Mouse (Mus musculus): ENCODE measurements around the gene H3f3b. TPM values are rescaled to one million over a fixed set of nuclear protein-coding genes. Genes with fewer than 3 reads are reported as not detected.

Gene H3f3b
- polyA plus RNA-seq, 1 experiment from 2014 or later, result 1,618 TPM

- Histone ChIP-seq H3K27ac (no peak overlapping the region), H3K4me3 (replicated peaks) (no peak overlapping the region), H3K27me3 (replicated peaks) (no peaks in the 10 kb centered on the region), H3K4me2 (replicated peaks) (no peak overlapping the region), H3K36me3 (no peaks in the 10 kb centered on the region), H3K4me1 (replicated peaks) (no peaks in the 10 kb centered on the region), H3K9me3 (no peaks in the 10 kb centered on the region), H3K9ac (no peak overlapping the region)
- WGBS, result 88% methylated on average over 15 of the region's 15 CpGs
- ATAC-seq, result no peak
These were observed 45.3 kb downstream of the H3f3b start for GRCm38 (mm10) chr11:115982472-115982871.

DNA sequence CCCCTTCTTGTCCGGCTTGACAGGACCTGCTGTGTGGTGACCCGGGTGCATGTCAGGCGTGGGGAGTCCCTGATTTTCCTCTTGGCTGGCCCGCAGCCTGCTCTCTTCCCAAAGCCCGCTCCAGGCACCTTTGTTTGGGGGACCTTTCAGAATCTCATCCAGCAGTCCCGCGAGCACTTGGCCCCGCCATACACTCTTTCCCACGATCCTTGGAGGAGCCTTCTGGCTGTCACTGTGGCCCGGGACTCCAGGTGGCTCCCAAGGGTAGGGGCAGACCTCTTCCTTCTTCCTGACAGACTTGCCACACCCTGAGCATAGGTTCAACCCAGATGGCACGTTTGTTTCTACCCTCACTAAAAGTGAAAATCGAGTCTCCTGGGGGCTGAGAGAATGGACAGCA lies 52.2 kb downstream of the H3f3b start:
- peak overlapping the region; percentile 42; the same call in 1 of the 2 replicates for H3K27ac ChIP-seq
- peak overlapping the region; percentile 76 for H3K4me2 ChIP-seq (replicated peaks)
- WGBS, result 41% methylated on average over 12 of the region's 12 CpGs
- peak overlapping the region; percentile 54 for H3K9ac ChIP-seq
- no peaks in the 10 kb centered on the region for H3K36me3 ChIP-seq
- no peaks in the 10 kb centered on the region for H3K9me3 ChIP-seq
- no peak for ATAC-seq
- peaks cover 15% of the 10 kb centered on the region for H3K4me1 ChIP-seq (replicated peaks)
- peaks cover 18% of the 10 kb centered on the region; the same call in 1 of the 2 replicates for H3K27me3 ChIP-seq (replicated peaks)
- H3K4me3 ChIP-seq (replicated peaks), result peak overlapping the region; percentile 52

GRCm38 (mm10) chr11:115975083-115975420 lies 52.7 kb downstream of the H3f3b start:
- Histone ChIP-seq H3K27ac (peak overlapping the region; percentile 42), H3K36me3 (no peaks in the 10 kb centered on the region), H3K27me3 (replicated peaks) (peaks cover 18% of the 10 kb centered on the region; the same call in 1 of the 2 replicates), H3K4me3 (replicated peaks) (peak overlapping the region; percentile 52), H3K9ac (peak overlapping the region; percentile 54), H3K4me2 (replicated peaks) (peak overlapping the region; percentile 76), H3K4me1 (replicated peaks) (peaks cover 19% of the 10 kb centered on the region), H3K9me3 (no peaks in the 10 kb centered on the region)
- 3% methylated on average over 18 of the region's 18 CpGs for WGBS
- ATAC-seq, result no peak; the same call in 1 of the 2 replicates

DNA sequence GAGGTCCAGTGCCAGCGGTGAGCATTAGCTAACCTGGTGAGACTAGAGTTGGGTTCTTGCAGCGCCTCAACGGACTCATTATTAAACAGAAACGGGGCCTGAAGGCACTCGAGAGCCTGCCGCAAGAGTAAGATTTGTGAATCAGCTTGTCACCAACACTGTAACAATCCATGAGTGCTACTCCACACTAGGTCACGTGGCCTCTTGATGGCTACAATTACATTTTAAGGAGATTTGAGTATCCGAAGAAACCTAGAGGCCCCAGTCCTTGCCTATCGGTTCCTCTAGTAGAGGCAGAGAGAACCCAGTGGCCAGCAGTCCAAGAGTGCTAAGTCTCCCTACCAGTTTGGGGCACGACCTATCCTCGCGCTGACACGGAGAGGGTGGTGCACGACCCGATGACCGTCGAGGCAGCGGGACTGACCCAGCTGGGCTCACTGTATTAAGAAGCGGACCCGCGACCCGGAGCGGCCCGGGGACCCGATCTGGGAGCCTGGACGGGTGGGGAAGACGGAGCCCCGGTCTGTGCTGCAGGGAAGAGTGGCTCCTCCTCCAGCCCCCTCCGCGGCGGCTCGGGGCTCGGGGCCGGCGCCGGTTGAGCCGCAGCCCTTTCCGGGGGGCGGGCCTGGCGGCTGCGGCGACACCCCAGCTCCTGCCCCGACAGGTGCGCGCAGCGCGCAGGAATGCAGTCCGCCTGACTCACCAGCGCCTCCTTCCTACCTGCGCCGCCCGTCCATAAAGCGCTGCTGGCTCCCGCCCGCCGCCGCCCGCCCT lies 53.3 kb downstream of the H3f3b start, which contains the start of gene Itgb4:
Gene Itgb4, plus strand, starts transcription at position 401 of the 774 bp plus-strand sequence.
- Histone ChIP-seq H3K9me3 (no peaks in the 10 kb centered on the region), H3K36me3 (no peaks in the 10 kb centered on the region), H3K4me3 (replicated peaks) (peak within 1 kb of the TSS; percentile 52), H3K9ac (peak within 1 kb of the TSS; percentile 54), H3K4me2 (replicated peaks) (peak within 1 kb of the TSS; percentile 76), H3K27me3 (replicated peaks) (peaks cover 18% of the 10 kb centered on the region; the same call in 1 of the 2 replicates), H3K27ac (peak within 1 kb of the TSS; percentile 42), H3K4me1 (replicated peaks) (peaks cover 25% of the 10 kb centered on the region)
- peak; percentile 86 for ATAC-seq
- WGBS, result 10% methylated on average over 58 of the region's 58 CpGs

Other genes starting within 250 kb of the H3f3b start
- gene Caskin2, start 214.3 kb downstream of the H3f3b start, polyA plus RNA-seq (2015; fragmentation: Nextera tagmentation; extraction: Ambion mirVana), result 12.0 and 12.1 TPM in 2 replicates
- gene Tsen54, start 213.2 kb downstream of the H3f3b start, polyA plus RNA-seq (2015; fragmentation: Nextera tagmentation; extraction: Ambion mirVana), result 31.3 and 34.9 TPM in 2 replicates
- 77.2 and 80.6 TPM in 2 replicates for gene Llgl2, start 203.9 kb downstream of the H3f3b start, polyA plus RNA-seq (2015; fragmentation: Nextera tagmentation; extraction: Ambion mirVana)
- 95.2 and 111 TPM in 2 replicates for gene Myo15b, start 169.6 kb downstream of the H3f3b start, polyA plus RNA-seq (2015; fragmentation: Nextera tagmentation; extraction: Ambion mirVana)
- gene Smim5, start 128.0 kb downstream of the H3f3b start, polyA plus RNA-seq (2015; fragmentation: Nextera tagmentation; extraction: Ambion mirVana), result 1.6 and 3.0 TPM in 2 replicates
- 25.4 and 31.4 TPM in 2 replicates for gene Smim6, start 115.9 kb downstream of the H3f3b start, polyA plus RNA-seq (2015; fragmentation: Nextera tagmentation; extraction: Ambion mirVana)
- 31.6 and 38.2 TPM in 2 replicates for gene Sap30bp, start 94.7 kb downstream of the H3f3b start, polyA plus RNA-seq (2015; fragmentation: Nextera tagmentation; extraction: Ambion mirVana)
- gene Recql5, start 94.5 kb downstream of the H3f3b start, polyA plus RNA-seq (2015; fragmentation: Nextera tagmentation; extraction: Ambion mirVana), result 16.2 and 21.0 TPM in 2 replicates
- gene Itgb4, start 53.3 kb downstream of the H3f3b start, polyA plus RNA-seq (2015; fragmentation: Nextera tagmentation; extraction: Ambion mirVana), result 7.9 and 10.0 TPM in 2 replicates
- gene Galk1, start 15.2 kb downstream of the H3f3b start, polyA plus RNA-seq (2015; fragmentation: Nextera tagmentation; extraction: Ambion mirVana), result 274 and 302 TPM in 2 replicates
- 25.7 and 27.4 TPM in 2 replicates for gene Unk, start 2.4 kb upstream of the H3f3b start, polyA plus RNA-seq (2015; fragmentation: Nextera tagmentation; extraction: Ambion mirVana)
- gene Unc13d, start 50.0 kb upstream of the H3f3b start, polyA plus RNA-seq (2015; fragmentation: Nextera tagmentation; extraction: Ambion mirVana), result 4.2 and 5.2 TPM in 2 replicates
- gene Wbp2, start 59.0 kb upstream of the H3f3b start, polyA plus RNA-seq (2015; fragmentation: Nextera tagmentation; extraction: Ambion mirVana), result 93.5 and 98.1 TPM in 2 replicates
- 18.0 and 20.9 TPM in 2 replicates for gene Trim47, start 99.2 kb upstream of the H3f3b start, polyA plus RNA-seq (2015; fragmentation: Nextera tagmentation; extraction: Ambion mirVana)
- 6.4 and 7.1 TPM in 2 replicates for gene Trim65, start 103.2 kb upstream of the H3f3b start, polyA plus RNA-seq (2015; fragmentation: Nextera tagmentation; extraction: Ambion mirVana)
- 107 and 109 TPM in 2 replicates for gene Mrpl38, start 110.9 kb upstream of the H3f3b start, polyA plus RNA-seq (2015; fragmentation: Nextera tagmentation; extraction: Ambion mirVana)
- 20.8 and 22.0 TPM in 2 replicates for gene Fbf1, start 140.2 kb upstream of the H3f3b start, polyA plus RNA-seq (2015; fragmentation: Nextera tagmentation; extraction: Ambion mirVana)
- 98.0 and 100 TPM in 2 replicates for gene Ten1, start 170.9 kb upstream of the H3f3b start, polyA plus RNA-seq (2015; fragmentation: Nextera tagmentation; extraction: Ambion mirVana)
- gene Acox1, start 171.1 kb upstream of the H3f3b start, polyA plus RNA-seq (2015; fragmentation: Nextera tagmentation; extraction: Ambion mirVana), result 56.9 and 59.4 TPM in 2 replicates
- gene Evpl, start 210.1 kb upstream of the H3f3b start, polyA plus RNA-seq (2015; fragmentation: Nextera tagmentation; extraction: Ambion mirVana), result 3.3 and 3.4 TPM in 2 replicates
- gene Srp68, start 246.3 kb upstream of the H3f3b start, polyA plus RNA-seq (2015; fragmentation: Nextera tagmentation; extraction: Ambion mirVana), result 95.2 and 96.7 TPM in 2 replicates

All from intestine, embryonic 15.5 days (tissue).